Mouse (Mus musculus) midbrain, embryonic 12.5 days (tissue): ENCODE results near the gene Rgs19. TPM values are rescaled to one million over a fixed set of nuclear protein-coding genes. Genes with fewer than 3 reads are reported as not detected.

Source experiments
- ATAC-seq: fragments of 200-750 bp; cut with Nextera tagmentation; 2 replicates; pipeline ENCODE4 v1.8.0; 2017; ENCODE audit warnings: low read depth, moderate TSS enrichment, moderate library complexity; ENCODE audit not compliant: low FRiP score
- H3K27ac ChIP-seq: fragments of 300-500 bp; sonication (generic); replicated peaks from 2 replicates; pipeline ENCODE4 v1.5.1; 2016; ENCODE audit warnings: mild to moderate bottlenecking
- H3K27me3 ChIP-seq: fragments of 300-500 bp; sonication (generic); 2 replicates; pipeline ENCODE4 v1.6.1; 2016; ENCODE audit warnings: mild to moderate bottlenecking
- H3K36me3 ChIP-seq: fragments of 300-500 bp; sonication (generic); 2 replicates; pipeline ENCODE4 v1.6.1; 2016
- H3K4me1 ChIP-seq: fragments of 300-500 bp; sonication (generic); 2 replicates; pipeline ENCODE4 v1.6.1; 2016
- H3K4me2 ChIP-seq: fragments of 300-500 bp; sonication (generic); replicated peaks from 2 replicates; pipeline ENCODE4 v1.6.1; 2016; ENCODE audit warnings: mild to moderate bottlenecking, moderate library complexity
- H3K4me3 ChIP-seq: fragments of 300-500 bp; sonication (generic); 2 replicates; pipeline ENCODE4 v1.5.1; 2016; ENCODE audit warnings: mild to moderate bottlenecking
- H3K9ac ChIP-seq: fragments of 300-500 bp; sonication (generic); replicated peaks from 2 replicates; pipeline ENCODE4 v1.6.1; 2016; ENCODE audit warnings: mild to moderate bottlenecking, moderate library complexity
- H3K9me3 ChIP-seq: fragments of 300-500 bp; sonication (generic); 2 replicates; pipeline ENCODE4 v1.6.1; 2016; ENCODE audit warnings: mild to moderate bottlenecking
- WGBS: fragments of 180-500 bp; shearing (Covaris S2); methylation state at CpG from one replicate; pipeline ENCODE4 v1.1.7; 2016; 5-methylcytosine and 5-hydroxymethylcytosine counted together
- polyA plus RNA-seq: library from polyadenylated mRNA; unstranded; fragments of >200 nt; fragmentation: Nextera tagmentation; extraction: Ambion mirVana; gene quantifications from 2 replicates; pipeline ENCODE4 v1.2.1, GENCODE M21; 2016

Rgs19 gene
- polyA plus RNA-seq, 1 experiment from 2014 or later: 44.9 TPM

- Histone ChIP-seq H3K36me3 (peaks cover 89% of the 10 kb centered on the region), H3K27me3 (no peaks in the 10 kb centered on the region), H3K4me3 (no peak overlapping the region), H3K4me1 (no peaks in the 10 kb centered on the region), H3K4me2 (no peak overlapping the region), H3K27ac (no peak overlapping the region), H3K9me3 (no peaks in the 10 kb centered on the region), H3K9ac (no peak overlapping the region)
- ATAC-seq: no peak
- WGBS: 98% methylated on average over 6 of the region's 6 CpGs
Measured at GRCm38 (mm10) chr2:181646626-181647472, 46.9 kb downstream of the Rgs19 start.

- no peaks in the 10 kb centered on the region for H3K27me3 ChIP-seq
- no peak for ATAC-seq
- no peaks in the 10 kb centered on the region for H3K9me3 ChIP-seq
- no peak overlapping the region for H3K27ac ChIP-seq
- H3K4me2 ChIP-seq: no peak overlapping the region
- H3K4me3 ChIP-seq: no peak overlapping the region
- no peaks in the 10 kb centered on the region for H3K4me1 ChIP-seq
- H3K36me3 ChIP-seq: peaks cover 89% of the 10 kb centered on the region
- no peak overlapping the region for H3K9ac ChIP-seq
- WGBS: 93% methylated on average over 3 of the region's 3 CpGs
Measured at GRCm38 (mm10) chr2:181645666-181646065, 48.1 kb downstream of the Rgs19 start.

DNA sequence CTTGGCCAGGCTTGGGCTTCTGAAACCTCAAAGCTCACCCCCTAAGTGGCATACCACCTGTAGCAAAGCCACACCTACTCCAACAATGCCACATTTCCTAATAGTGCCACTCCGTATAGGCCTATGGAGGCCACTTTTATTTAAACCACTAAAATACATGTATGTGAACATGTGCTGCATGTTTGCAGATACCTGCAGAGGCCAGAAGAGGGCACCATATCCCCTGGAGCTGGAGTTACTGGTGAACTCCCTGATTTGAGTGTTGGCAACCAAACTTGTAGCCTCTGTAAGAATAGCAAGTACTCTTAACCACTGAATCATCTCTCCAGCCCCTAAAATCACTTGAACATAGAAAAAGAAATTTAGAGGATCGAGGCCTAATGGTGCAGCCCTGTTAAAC is 49.4 kb downstream of the Rgs19 start:
- H3K9ac ChIP-seq: no peak overlapping the region
- H3K4me2 ChIP-seq: no peak overlapping the region
- no peaks in the 10 kb centered on the region for H3K27me3 ChIP-seq
- H3K4me1 ChIP-seq: no peaks in the 10 kb centered on the region
- ATAC-seq: no peak
- WGBS: 92% methylated on average over 2 of the region's 2 CpGs
- H3K27ac ChIP-seq: no peak overlapping the region
- H3K9me3 ChIP-seq: no peaks in the 10 kb centered on the region
- H3K36me3 ChIP-seq: peaks cover 87% of the 10 kb centered on the region
- H3K4me3 ChIP-seq: no peak overlapping the region

Other genes starting within 250 kb of the Rgs19 start
- gene Zbtb46, start 234.6 kb downstream of the Rgs19 start, polyA plus RNA-seq: 22.2 and 24.6 TPM in 2 replicates
- gene Abhd16b, start 200.8 kb downstream of the Rgs19 start, polyA plus RNA-seq: not detected in 2 replicates
- 122 and 135 TPM in 2 replicates for gene Tpd52l2, start 196.8 kb downstream of the Rgs19 start, polyA plus RNA-seq
- 137 and 140 TPM in 2 replicates for gene Dnajc5, start 173.5 kb downstream of the Rgs19 start, polyA plus RNA-seq
- 60.4 and 71.6 TPM in 2 replicates for gene Uckl1, start 109.1 kb downstream of the Rgs19 start, polyA plus RNA-seq
- gene Prpf6, start 102.1 kb downstream of the Rgs19 start, polyA plus RNA-seq: 75.2 and 80.5 TPM in 2 replicates
- 71.9 and 85.5 TPM in 2 replicates for gene Zfp512b, start 101.2 kb downstream of the Rgs19 start, polyA plus RNA-seq
- 88.8 and 92.4 TPM in 2 replicates for gene Samd10, start 94.8 kb downstream of the Rgs19 start, polyA plus RNA-seq
- not detected in 2 replicates for gene Gm29797, start 36.9 kb downstream of the Rgs19 start, polyA plus RNA-seq
- gene Sox18, start 22.3 kb downstream of the Rgs19 start, polyA plus RNA-seq: 15.4 and 19.3 TPM in 2 replicates
- gene Tcea2, start 13.7 kb downstream of the Rgs19 start, polyA plus RNA-seq: 21.1 and 23.3 TPM in 2 replicates
- not detected in 2 replicates for gene Lkaaear1, start 4.5 kb upstream of the Rgs19 start, polyA plus RNA-seq
- gene Oprl1, start 21.0 kb upstream of the Rgs19 start, polyA plus RNA-seq: 41.8 and 42.5 TPM in 2 replicates
- 66.4 and 76.0 TPM in 2 replicates for gene Myt1, start 69.4 kb upstream of the Rgs19 start, polyA plus RNA-seq
- 40.0 and 42.9 TPM in 2 replicates for gene Pcmtd2, start 143.9 kb upstream of the Rgs19 start, polyA plus RNA-seq
- gene Polr3k, start 170.4 kb upstream of the Rgs19 start, polyA plus RNA-seq: 99.0 and 99.8 TPM in 2 replicates